Mouse (Mus musculus): ENCODE data around the gene Dennd1a.

DNA sequence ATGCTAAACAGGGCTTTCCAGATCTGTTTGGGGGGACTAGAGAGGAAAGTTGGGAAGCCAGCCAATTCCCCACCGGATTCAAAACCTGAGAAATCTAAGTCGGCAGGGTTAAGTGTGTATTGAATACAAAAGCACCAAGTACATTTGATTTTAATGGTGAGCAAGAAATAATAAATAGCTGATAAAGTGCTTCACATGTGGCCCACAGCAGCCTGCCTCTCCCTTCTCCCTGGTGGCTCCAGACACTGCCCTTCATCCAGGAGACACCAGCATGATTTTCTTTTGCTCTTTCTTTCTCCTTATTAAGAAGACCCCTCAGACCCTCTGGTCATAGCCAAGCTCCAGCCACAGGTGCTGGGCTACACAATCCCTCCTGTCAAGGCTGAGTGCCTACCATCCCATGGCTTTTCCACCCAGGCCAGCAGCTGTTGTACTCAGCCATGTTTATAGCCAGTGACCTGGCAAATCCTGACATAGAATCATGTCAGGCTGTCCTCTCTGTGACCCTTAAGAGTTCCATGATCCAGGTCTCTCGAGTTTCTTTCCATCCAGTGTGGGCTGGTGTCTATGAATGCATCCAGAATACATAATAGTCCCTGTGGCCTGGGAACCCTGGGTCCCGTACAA lies 467.6 kb downstream of the Dennd1a start:
- TF ChIP-seq POLR2A (IDR thresholded peaks at IDR 0.05; ENCODE audit: control insufficient read depth, low read depth, low read length): no peak
- TF ChIP-seq CTCF (IDR thresholded peaks at IDR 0.05; ENCODE audit: control insufficient read depth, insufficient read depth, insufficient replicate concordance, low read depth, low read length): no peak
